ENCODE assay signal across 10 mouse cellular contexts in genomic region chr12:56587830-56588229, GRCm38 (mm10). TPM values are rescaled to one million over a fixed set of nuclear protein-coding genes. Genes with fewer than 3 reads are reported as not detected.
A peak's percentile ranks its signal among the peaks of the same experiment; 100 is the strongest.
DNase-seq lines count a peak whose midpoint lies in the region; TF ChIP-seq lines count a peak whose summit lies in the region.
"Had no signal": no experiment of that assay in that cellular context is flagged by ENCODE, and none has a peak within 500 bp of the region (broad histone marks: within the 10 kb centered on the region; RNA-seq: fewer than 3 reads in every experiment).

No protein-coding gene starts in this region.

- TF ChIP-seq POLR2A in brain, embryonic 14.5 days (IDR thresholded peaks at IDR 0.05; ENCODE audit: borderline replicate concordance, extremely low read depth, insufficient read depth, insufficient read length, poor library complexity, severe bottlenecking), result no peak

- TF ChIP-seq CTCF in brain, embryonic 14.5 days (IDR thresholded peaks at IDR 0.05; ENCODE audit: borderline replicate concordance, extremely low read depth, insufficient read depth, insufficient read length), result peak; percentile 51; the same call in 1 of the 2 replicates

- intact Hi-C loops in left cerebral cortex, postnatal 25 days (cut with DNase I), result loop anchor here (2.0 kb wide), 2 partner anchors 49 to 595 kb away; no protein-coding TSS in a partner anchor
- intact Hi-C loops in left cerebral cortex, postnatal 36 days (cut with DNase I), result loop anchor here (5.0 kb wide), 2 partner anchors 49 to 599 kb away; no protein-coding TSS in a partner anchor
- intact Hi-C loops in heart, postnatal 25 days (cut with DNase I), result loop anchor here (10.0 kb wide), 1 partner anchor 47 kb away; no protein-coding TSS in a partner anchor

- peak; percentile 31 to 34 for DNase-seq in cerebellum, postnatal 10 days
- DNase-seq in cerebellum, adult 11-12 months, result no peak
- DNase-seq in left cerebral cortex, postnatal 25 days (ENCODE audit: low spot score in 2 of 2), result peak; percentile 9 to 41
- DNase-seq in left cerebral cortex, postnatal 36 days (ENCODE audit: low spot score in 2 of 2), result no peak
- DNase-seq in brain, embryonic 14.5 days (ENCODE audit: low read depth), result peak; percentile 75
- DNase-seq in mesoderm, embryonic 11.5 days (ENCODE audit: low read depth, low spot score), result peak; percentile 23
- DNase-seq in heart, postnatal 25 days (ENCODE audit: low spot score), result no peak
- DNase-seq in T-cell, adult 2 months (ENCODE audit: low spot score), result no peak
- DNase-seq: cerebellum, adult 18-20 months; liver, embryonic 13.5 days had no signal

RNA-seq across cellular contexts. Expression of gene Nkx2-9, which starts 25.3 kb away (rescaled TPM):
- total RNA-seq in left cerebral cortex, postnatal 25 days (2021), result not detected
- not detected for total RNA-seq in left cerebral cortex, postnatal 36 days (2021)
- 0.26 and 0.29 TPM in 2 replicates for polyA plus RNA-seq in brain, embryonic 14.5 days (2012; rRNA removed)
- total RNA-seq in heart, postnatal 25 days (2021), result not detected
- polyA plus RNA-seq: liver, embryonic 13.5 days had no signal

RNA-seq across cellular contexts. Expression of gene Nkx2-1, which starts 51.1 kb away (rescaled TPM):
- 1 to 10 TPM in 1 of 2 experiments, under 1 TPM in 1; 0.34 to 1.3 TPM for total RNA-seq in left cerebral cortex, postnatal 25 days (2021)
- total RNA-seq in left cerebral cortex, postnatal 36 days (2021), result under 1 TPM; 0.23 to 0.44 TPM
- polyA plus RNA-seq in brain, embryonic 14.5 days (2012; rRNA removed), result 29.4 and 75.7 TPM in 2 replicates
- under 1 TPM in 1 of 2 experiments, not detected in 1; 0.11 TPM for total RNA-seq in heart, postnatal 25 days (2021)
- polyA plus RNA-seq: liver, embryonic 13.5 days had no signal

Comparison
In these comparisons a context has a peak if more than half of its experiments do, and no peak if none do; other contexts are left out.
1. DNase-seq: peak in cerebellum, postnatal 10 days (2 of 2), left cerebral cortex, postnatal 25 days (2 of 2), brain, embryonic 14.5 days (single experiment) and mesoderm, embryonic 11.5 days (single experiment); none in cerebellum, adult 11-12 months (single experiment), left cerebral cortex, postnatal 36 days (0 of 2), heart, postnatal 25 days (single experiment) and T-cell, adult 2 months (single experiment).